Mouse (Mus musculus): ENCODE data around the gene Gnb3.

Gene Gnb3

GRCm38 (mm10) chr6:124857840-124858530, 17.9 kb upstream of the Gnb3 start:
- WGBS = 19% methylated on average over 26 of the region's 26 CpGs

- WGBS = under 1% methylated on average over 82 of the region's 86 CpGs
Observed at GRCm38 (mm10) chr6:124856916-124857839, 17.1 kb upstream of the Gnb3 start, which contains the start of gene P3h3. Gene P3h3 (minus strand): TSS chr6:124857752.

GRCm38 (mm10) chr6:124856321-124856720, 16.2 kb upstream of the Gnb3 start:
- WGBS = 19% methylated on average over 14 of the region's 14 CpGs

GRCm38 (mm10) chr6:124854647-124855046, 14.6 kb upstream of the Gnb3 start:
- 83% methylated on average over 12 of the region's 12 CpGs for WGBS

- WGBS = 87% methylated on average over 8 of the region's 8 CpGs
Observed at GRCm38 (mm10) chr6:124850535-124850934, 10.5 kb upstream of the Gnb3 start.

GRCm38 (mm10) chr6:124847305-124847704, 7.2 kb upstream of the Gnb3 start:
- 11% methylated on average over 9 of the region's 9 CpGs for WGBS

GRCm38 (mm10) chr6:124839805-124840204, 270 bp downstream of the Gnb3 start:
- WGBS = 34% methylated on average over 8 of the region's 8 CpGs

GRCm38 (mm10) chr6:124836411-124836810, 3.7 kb downstream of the Gnb3 start:
- WGBS = 64% methylated on average over 7 of the region's 7 CpGs

GRCm38 (mm10) chr6:124835531-124835930, 4.5 kb downstream of the Gnb3 start:
- WGBS = 81% methylated on average over 10 of the region's 10 CpGs

GRCm38 (mm10) chr6:124834512-124835081, 5.5 kb downstream of the Gnb3 start:
- 88% methylated on average over 6 of the region's 6 CpGs for WGBS

GRCm38 (mm10) chr6:124831649-124832048, 8.4 kb downstream of the Gnb3 start:
- 90% methylated on average over 8 of the region's 8 CpGs for WGBS

- WGBS = 97% methylated on average over 4 of the region's 4 CpGs
Observed at GRCm38 (mm10) chr6:124831199-124831598, 8.9 kb downstream of the Gnb3 start.

GRCm38 (mm10) chr6:124829799-124830700, 10.0 kb downstream of the Gnb3 start:
- under 1% methylated on average over 38 of the region's 38 CpGs for WGBS

GRCm38 (mm10) chr6:124828868-124829798, 10.9 kb downstream of the Gnb3 start, which contains the start of the genes Usp5 and Cdca3:
Gene Usp5 (minus strand): TSS chr6:124829484.
Gene Cdca3 (plus strand): TSS chr6:124829547.
- under 1% methylated on average over 55 of the region's 55 CpGs for WGBS

GRCm38 (mm10) chr6:124828101-124828592, 11.9 kb downstream of the Gnb3 start:
- WGBS = 16% methylated on average over 10 of the region's 10 CpGs

- WGBS = 94% methylated on average over 4 of the region's 4 CpGs
Observed at GRCm38 (mm10) chr6:124822049-124822448, 18.0 kb downstream of the Gnb3 start.

- 94% methylated on average over 5 of the region's 5 CpGs for WGBS
Observed at GRCm38 (mm10) chr6:124820891-124821290, 19.2 kb downstream of the Gnb3 start.

GRCm38 (mm10) chr6:124817971-124818370, 22.1 kb downstream of the Gnb3 start:
- 51% methylated on average over 8 of the region's 8 CpGs for WGBS

- 81% methylated on average over 8 of the region's 8 CpGs for WGBS
Observed at GRCm38 (mm10) chr6:124817563-124817962, 22.5 kb downstream of the Gnb3 start.

GRCm38 (mm10) chr6:124817125-124817524, 22.9 kb downstream of the Gnb3 start:
- WGBS = 95% methylated on average over 11 of the region's 11 CpGs

Measured in cerebral cortex, adult 2 months (tissue).